Mouse (Mus musculus): ENCODE data around the gene Tmem87b. TPM values are rescaled to one million over a fixed set of nuclear protein-coding genes. Genes with fewer than 3 reads are reported as not detected.
A peak's percentile ranks its signal among the peaks of the same experiment; 100 is the strongest.

The Tmem87b gene
- total RNA-seq, 2 experiments from 2014 or later = 16.2 to 19.3 TPM

DNA sequence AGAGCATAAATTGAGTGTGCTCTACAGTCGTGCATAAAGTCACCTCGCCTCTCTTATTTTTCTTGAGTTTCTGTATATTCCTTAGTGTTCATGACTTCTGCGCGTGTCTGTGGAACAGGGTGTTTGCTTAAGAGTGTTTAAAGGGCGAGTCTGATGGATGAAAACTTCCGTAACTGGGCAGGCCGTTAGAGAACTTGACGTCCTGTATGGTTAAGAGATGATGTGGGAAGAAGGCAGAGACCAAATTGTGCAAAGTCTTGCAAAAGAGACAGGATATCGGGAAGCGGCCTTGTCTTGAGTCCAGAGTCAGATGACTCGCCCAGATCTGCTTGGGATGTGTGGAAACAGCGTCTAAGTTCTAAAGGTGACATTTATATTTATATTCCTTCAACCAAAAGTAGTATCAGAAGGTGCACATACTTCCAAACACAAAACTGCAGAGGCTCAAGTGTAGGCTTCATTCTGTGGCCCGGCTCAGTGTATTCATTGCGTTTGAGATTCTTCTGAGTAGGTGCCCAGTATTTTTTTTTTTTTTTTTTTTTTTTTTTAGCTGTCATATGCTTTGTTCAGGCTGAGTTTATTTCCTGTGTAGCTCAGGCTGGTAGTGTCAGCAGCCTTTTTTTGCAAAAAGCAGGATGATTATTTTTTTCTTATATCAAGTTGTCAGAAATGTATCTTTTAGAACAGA, 1.2 kb downstream of the Tmem87b start:
- DNase-seq = no peak

DNA sequence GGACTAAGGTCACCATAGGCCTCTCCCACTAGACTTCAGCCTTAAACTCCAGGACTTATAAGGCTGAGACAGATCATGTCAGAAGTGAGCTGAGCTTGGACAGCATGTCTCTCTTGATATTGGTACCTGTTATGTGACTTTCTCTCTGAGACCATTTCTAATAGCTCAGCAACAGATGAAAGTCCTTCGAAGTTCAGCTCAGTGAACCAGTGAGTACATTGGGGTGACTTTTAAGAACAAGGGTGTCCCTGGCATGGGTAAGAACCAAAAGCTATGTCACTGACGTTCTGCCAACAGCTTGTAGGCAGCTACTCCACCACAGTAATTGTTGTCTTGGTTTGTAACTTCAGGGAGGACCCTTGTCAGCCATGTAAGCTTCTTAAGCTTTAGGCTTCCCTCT, 2.7 kb downstream of the Tmem87b start:
- DNase-seq = no peak

DNA sequence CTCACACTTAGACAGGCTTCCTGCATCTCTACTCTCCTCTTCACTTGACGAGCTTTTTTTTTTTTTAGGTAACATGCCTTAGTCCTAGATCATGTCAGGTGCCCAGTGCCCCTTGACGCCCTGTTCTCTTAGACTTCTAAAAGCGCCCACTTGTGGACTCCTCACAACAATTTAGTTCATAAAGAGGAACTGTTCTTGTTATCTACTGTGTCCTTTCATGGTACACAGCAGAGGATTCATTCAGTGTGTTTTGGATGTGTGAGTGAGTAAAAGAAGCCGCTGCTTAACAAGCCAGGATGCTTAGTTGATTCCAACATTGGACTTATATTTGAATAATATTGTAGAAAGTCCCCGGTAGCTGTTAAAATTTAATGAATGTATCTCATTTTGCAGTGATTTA, 6.0 kb downstream of the Tmem87b start:
- no peak for DNase-seq

DNA sequence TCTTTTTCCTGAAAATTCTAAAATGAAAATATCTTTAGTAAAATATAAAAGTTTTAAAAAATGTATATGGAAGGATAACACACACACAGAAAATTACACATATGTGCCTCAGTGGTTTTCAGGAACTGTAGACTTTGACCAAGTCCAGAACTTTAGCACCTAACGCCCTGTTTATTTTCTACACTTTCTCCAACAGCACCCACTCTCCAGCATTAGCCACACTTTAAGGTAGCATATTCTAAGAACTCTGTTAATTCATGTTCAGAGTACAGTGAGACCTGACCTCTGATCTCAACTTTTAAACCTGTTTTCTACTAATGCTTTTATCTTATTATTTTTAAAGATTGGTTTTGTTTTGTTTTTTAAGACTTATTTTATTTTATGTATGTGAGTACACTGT, 9.9 kb downstream of the Tmem87b start:
- DNase-seq = no peak

DNA sequence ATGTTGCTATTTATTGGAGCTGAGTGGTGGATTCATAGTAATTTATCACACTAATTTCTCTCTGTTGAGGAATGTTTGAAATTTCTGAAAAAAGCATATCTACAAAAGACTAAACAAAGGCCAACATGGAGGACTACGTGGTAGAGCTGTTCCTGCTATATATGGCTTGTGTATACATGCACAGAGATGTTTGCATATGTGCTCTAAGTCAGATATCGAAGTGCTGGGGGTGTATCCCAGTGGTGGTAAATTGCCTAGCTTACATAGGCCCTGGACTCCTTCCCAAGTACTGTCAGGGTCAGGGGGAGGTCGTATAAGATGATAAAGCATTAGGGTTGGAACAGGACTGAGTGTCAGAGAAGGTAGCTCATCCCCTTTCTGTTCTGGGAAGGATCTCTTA, 14.7 kb downstream of the Tmem87b start:
- no peak for DNase-seq

DNA sequence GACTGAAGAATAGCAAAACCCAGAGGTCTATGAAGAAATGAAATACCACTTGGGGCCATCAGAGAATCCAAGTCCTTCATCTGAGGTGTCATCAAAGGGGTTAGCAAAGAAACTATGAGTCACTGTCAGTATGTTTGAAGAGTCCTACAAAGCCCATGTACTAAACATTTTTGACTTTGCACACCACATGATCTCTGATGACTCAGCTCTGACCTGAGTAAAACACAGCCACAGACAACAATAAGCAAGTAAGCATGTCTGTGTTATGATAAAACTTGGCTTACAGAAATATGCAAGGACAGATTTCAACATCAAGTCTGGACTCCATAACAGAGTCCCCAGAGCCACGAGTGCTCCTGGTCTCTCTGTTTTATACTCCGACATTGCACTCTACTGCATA, 15.1 kb downstream of the Tmem87b start:
- DNase-seq = no peak

DNA sequence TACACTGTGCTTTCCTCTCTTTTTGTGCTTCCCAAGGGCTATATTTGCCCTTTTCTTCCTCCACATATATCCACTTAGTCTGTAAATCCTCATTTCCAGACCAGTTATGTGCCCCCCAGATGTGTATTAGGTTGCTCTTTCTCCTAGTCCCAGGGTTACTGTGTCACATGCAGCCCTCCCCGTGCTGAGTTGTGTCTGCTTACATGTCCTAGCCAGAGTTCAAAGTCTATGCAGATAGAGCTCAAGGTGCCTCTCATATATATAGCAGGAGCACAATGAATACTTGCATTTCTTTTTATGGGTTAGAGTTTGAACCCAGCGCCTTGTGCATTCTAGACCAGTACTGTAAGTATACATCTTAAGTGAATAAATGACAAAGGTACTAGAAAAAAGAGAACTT, 15.5 kb downstream of the Tmem87b start:
- no peak for DNase-seq

DNA sequence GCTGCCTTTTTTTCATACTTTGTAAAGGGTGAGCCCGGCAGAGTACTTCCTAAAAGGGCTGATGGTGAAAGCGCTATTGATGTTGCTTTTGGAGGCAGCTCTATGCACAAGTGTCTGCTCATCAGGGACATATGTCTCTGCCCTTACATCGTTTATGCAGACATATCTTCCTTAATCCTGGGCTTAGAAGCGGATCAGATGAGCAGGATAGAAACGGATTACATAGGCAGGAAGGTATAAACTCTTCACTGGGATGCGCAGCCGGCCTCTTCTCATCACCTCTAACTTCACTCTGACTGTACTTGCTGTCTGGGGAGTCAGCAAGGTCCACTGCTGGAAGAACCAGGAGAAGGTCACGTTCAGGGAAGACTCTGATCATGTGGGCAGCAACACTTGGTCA, 19.6 kb downstream of the Tmem87b start:
- no peak for DNase-seq

DNA sequence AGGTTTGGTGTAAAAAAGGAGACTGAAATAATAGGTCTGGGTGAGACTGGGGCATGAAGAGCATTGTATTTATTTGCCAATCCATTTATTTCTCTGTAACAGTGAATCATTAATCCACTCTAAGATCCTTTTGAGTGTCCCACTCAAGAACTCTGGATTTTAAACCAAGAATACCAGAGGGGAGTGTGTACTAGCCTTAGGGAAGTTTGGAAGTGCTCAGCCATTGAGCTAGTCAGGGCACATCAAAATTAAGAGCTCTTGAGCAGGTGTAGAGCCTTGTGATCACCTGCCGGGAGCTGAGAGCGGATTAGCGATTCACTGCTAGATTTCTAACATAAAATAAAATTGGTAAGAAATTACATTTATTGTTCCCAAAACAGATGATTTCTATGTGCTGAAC, 20.7 kb downstream of the Tmem87b start:
- no peak for DNase-seq

DNA sequence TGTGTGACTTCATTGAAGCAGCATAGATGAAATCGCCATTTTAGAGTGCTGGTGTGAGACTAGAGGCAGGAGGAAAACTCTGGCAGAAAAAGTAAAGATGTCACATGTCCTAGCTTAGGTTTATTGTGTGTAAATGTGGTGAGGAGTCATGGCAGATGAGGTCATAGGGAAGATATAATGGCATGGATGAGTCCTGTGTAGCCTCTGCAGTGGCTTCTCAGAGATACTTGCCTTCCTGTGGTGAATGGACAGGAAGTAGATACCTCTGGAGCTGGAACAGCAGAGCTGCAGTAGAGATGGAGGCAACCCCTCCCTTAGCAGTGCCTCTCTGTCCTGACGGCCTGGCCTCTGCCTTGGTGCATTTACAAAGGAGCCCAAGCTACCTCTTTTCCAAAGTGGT, 21.6 kb downstream of the Tmem87b start:
- DNase-seq = no peak

DNA sequence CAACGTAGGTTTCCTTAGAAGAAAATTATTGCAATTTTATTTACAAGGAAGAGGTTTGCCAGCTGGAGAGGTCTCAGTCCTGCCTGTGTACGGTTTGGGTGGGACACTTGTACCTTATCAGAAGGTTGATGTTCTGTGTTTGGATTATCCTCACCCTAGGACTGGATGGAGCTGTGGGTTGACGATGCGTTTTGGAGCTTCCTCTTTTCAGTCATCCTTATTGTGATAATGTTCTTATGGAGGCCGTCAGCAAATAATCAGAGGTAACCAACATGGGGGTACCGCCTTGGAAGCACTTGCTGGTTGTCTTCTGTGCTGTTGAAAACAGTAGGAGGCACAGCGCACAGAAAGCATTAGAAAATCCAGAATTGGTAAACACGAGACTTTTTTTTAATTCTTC, 24.5 kb downstream of the Tmem87b start:
- no peak for DNase-seq

DNA sequence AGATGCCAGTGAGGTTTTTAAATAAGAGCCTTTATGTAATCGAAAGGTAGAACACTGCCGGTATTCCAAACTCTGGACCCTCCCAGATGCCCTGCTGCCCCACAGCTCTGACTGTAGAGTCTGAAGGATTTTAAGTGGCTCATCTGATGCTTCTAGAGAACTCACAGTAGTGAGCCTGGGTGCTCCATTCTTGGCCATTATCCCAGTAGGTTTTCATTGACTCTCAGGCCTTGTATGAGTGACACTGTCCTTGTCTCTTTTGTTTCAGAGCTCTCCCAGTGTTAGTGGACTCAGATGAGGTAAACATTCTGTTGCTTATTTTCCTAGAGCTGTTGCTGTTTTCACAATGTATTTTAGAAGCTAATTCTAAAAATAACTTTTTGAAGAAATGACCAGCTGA, 32.1 kb downstream of the Tmem87b start:
- DNase-seq = no peak

DNA sequence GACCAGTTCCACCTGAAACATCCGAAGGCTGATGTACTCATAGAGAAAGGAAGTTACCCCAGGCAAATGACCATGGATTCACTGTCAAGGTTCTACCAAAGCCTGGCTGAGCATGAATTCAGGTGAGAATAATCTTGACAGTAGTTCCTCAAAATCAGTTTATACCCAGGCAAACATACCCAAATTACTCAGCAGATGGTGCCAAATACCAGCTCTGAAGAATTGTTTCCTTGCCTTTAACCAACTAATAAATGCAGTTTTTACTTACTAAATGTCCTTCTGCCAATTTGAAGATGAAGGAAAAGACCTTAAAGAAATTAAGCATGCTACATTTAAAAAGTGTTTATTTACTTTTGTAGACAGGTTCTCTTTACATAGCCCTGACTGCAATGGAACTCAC, 38.8 kb downstream of the Tmem87b start:
- no peak for DNase-seq

DNA sequence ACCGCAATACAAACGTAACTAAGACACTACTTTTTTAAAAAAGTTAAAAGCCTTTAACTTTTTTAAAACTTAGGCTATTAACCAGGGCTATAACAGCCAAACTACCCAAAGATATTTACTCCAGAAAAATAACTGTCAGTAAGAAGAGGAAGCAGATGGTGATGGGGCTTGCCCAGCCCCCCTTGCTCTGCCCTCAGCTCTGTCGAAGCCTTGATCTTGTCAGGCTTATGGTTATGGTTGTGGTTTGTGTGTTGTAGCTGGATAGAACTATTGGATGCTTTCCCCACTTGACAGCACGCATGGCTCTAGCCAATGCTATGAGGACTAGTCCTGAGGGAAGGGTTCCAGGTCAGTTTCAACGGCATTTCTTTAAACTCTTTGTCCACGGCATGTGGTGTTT, 41.0 kb downstream of the Tmem87b start:
- DNase-seq = no peak

DNA sequence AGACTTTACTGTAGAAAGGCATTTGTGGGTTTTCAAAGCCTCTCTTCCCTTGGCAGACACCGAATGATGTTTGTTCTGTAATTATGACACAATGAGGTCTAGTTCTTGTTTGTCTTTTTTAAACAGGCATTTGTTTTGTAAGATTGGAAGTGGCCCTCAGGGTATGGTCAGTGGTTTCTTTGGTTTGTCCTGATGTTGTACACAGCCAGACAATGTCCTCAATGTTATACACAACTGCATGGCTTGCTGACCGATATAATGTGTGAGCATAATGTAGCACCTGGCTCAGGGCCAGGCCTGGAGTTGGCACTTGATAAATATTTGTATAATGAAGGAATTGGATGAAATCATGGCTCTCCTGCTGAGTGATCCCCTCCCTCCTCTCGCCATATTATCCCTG, 41.9 kb downstream of the Tmem87b start:
- DNase-seq = no peak

DNA sequence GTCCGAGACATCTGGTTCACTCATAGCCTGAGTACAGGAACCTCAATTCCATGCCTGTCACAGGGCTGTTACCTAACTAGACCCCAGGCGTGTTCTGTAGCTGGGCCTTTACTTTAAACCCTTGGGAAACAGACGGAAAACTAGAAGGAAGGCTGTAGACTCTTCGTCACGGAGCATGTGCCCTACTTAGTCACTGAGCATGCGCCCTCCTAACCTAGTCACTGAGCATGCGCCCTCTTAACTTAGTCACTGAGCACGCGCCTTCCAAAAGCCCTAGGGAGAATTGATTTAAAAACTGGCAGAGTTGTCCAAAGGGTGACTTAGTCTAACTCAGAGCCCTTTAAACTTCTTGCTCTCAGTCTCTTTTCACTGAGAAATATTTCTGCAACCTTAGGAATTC, 44.7 kb downstream of the Tmem87b start, which contains the start of gene Fbln7:
Gene Fbln7, plus strand, starts transcription at position 346 of the 400 bp plus-strand sequence.
- no peak for DNase-seq

DNA sequence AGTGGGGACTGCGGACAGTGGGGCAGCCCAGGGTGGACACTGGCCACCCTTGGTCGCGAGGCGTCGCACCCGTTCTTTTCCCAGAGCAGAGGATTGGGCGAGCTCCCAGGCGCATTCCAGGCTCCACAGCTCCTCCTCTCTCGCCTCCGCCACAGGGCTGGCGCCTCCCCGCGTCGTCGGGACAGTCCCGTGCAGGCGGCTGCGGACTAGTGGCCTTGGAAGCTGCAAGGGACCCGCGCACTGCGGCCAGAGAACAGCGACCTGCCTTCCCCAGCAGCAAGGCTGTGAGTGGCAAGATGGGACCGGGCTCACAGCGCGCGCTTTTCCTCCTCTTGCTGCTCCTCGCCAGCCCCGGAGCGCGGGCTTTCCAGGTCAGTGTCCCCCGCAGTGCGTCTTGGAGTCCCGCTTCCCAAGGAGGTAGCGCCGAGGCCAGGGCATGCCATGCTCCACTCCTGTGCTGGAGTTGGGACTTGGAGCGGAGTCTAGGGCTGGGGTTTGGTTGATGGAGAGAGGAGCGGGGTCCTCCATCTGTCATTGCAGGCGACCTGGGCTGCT, 45.9 kb downstream of the Tmem87b start:
- peak; percentile 70 for DNase-seq

DNA sequence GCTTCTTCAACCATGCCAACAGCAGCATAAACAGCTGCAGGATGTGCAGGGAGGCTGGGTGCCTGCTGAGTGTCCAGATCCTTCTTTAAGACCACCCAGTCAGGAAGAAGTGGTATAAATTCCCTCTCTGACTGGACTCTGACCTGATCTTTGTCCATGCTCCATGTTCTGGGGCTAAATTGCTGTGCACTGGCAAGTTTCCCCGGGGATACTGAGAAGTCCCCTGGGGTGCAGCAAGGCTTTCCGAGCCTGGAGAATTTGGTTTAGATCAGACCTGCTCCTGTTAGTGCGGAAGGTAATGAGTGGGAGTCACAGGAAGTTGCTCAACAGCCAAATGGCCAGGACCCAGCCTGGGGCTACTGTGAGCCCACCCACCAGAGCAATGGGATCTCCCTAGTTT, 47.1 kb downstream of the Tmem87b start:
- DNase-seq = no peak

DNA sequence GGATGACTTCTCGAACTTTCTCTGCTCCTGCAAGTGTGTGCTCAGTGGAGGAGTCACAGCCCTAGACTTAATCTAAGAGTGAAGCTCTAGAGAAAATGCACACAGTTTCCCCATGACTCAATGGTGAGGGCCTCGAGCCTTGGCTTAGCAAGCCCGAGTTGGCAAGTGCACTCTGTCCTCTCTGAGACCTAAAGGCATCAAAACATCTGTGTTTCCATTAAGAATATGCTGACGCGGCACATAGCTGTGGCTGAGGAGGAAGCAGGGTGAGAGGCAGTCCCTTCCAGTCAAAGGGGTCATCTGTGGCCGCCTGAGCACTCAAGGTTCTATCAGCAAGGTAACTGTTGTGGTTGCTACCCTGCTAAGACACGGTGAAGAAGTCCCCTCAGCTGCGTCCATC, 53.7 kb downstream of the Tmem87b start:
- DNase-seq = no peak

DNA sequence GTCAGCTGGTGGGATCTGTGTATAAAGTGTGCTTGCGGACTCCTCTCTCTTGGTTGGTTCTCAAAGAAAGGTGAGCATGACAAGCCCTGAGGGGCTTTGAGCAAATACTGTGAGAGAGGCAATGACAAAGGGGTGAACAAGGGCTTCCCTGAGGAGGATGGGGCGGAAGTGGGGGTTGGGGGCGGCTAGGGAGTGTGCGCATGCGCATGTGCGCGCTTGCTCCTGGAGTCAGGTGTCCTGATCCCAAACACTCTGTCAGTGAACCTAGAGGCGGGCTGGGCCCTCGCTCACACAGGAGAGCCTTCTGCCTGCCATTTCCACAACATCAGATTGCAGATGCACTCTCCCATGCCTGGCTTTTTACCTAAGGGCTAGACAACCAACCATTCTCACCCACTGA, 54.3 kb downstream of the Tmem87b start:
- no peak for DNase-seq

DNA sequence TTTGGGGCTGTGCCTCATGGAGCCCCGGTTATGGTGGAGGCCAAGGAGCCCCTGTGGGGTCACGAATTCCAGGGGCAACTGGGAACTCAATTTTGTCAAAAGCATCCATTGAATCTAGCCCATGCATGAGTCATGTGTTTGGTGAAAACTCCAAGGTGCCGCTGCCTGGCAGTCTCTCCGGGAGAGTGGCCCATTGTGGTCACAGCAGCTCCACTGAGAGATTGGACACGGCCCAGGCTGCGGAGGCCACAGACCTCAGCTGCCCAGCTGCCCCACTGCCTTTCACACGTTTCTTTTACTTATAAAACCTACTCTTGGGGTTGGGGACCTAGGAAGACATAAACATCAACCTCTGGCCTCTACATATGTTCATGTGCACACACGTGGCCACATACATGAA, 57.6 kb downstream of the Tmem87b start:
- DNase-seq = no peak

DNA sequence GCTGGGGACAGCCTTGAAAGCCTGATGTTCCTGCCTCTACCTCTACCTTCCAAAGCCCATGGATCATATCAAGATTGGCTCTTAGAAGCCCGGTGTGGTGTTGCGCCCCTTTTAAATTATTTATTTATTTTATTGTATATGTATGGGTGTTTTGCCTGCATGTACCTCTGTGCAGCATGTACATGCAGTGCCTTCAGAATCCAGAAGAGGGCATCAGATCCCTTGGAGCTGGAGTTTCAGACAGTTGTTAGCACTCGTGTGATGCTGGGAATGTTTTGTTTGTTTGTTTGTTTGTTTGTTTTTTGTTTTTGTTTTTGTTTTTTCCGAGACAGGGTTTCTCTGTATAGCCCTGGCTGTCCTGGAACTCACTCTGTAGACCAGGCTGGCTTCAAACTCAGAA, 63.3 kb downstream of the Tmem87b start:
- no peak for DNase-seq

DNA sequence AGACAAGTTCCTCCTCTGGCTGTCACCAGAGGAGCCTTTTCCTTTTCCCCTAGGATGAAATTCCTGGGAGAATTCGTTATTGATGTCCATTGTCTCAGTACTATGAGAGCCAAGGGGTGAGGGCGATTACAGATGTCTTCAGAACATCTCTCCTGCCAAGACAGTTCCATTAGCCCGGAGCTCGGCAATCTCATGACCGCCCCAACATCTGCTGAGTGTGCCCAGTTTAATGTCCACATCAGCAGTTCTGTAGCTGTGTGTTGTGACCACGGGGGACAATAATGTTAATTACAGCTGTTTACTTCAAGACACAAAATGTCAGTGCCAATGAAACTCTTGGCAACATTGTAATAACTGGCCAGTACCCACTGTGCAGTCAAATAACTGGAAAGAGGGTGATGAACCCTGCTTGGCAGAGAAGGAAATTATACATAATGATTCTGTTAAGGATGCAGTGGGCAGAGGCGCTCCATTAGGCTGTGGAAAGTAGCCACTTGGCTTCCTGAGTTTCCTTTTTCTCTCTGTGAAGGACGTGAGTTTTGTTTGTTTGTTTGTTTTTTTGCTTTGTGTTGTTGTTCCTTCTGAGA, 67.4 kb downstream of the Tmem87b start:
- no peak for DNase-seq

DNA sequence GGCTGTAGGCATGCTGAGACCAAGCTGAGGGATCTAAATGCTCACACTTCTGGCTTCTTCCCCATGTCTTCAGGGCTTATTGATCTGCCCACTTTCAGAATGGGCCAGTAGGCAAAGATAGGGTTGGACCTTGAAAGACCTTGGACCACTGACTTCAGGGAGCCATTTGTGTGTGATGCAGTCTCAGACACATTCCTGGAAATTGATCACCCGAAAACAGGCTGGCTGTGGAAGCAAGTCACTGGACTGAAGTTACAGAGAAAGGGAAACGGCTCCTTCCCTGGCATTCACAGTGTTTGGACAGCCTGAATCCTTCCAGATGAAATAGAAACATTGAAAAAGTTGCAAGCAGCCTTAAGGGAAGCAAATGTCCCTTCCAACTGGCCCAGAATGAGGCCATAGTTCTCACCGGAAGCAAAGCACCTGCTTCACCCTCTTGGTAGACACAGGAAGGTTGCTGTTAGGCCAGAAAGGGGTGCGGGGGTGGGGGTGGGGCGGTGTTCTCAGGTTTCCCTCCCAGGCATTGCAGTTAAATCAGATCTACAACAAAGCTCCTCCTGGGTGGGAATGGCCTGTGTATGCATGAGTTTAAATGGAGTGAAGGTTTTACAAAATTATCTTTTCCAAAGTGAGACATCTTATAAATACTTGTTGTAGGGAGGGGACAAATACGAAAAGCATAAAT, 70.1 kb downstream of the Tmem87b start:
- no peak for DNase-seq

Data from gastrocnemius, postnatal 10 days (tissue).